Mouse (Mus musculus): ENCODE measurements around the gene Gm7168. TPM values are rescaled to one million over a fixed set of nuclear protein-coding genes. Genes with fewer than 3 reads are reported as not detected.

Gene Gm7168
- polyA plus RNA-seq, 1 experiment from 2014 or later, result not detected

Other genes with a start within 250 kb of the Gm7168 start
- 76.5 and 81.2 TPM in 2 replicates for gene Afdn, start 187.8 kb upstream of the Gm7168 start, polyA plus RNA-seq (2015; fragmentation: Nextera tagmentation; extraction: Ambion mirVana)
- 2.8 and 3.2 TPM in 2 replicates for gene Tcte2, start 186.5 kb upstream of the Gm7168 start, polyA plus RNA-seq (2015; fragmentation: Nextera tagmentation; extraction: Ambion mirVana)
- gene Gm7356, start 55.3 kb downstream of the Gm7168 start, polyA plus RNA-seq (2015; fragmentation: Nextera tagmentation; extraction: Ambion mirVana), result not detected in 2 replicates
- gene Gm7358, start 111.2 kb downstream of the Gm7168 start, polyA plus RNA-seq (2015; fragmentation: Nextera tagmentation; extraction: Ambion mirVana), result not detected in 2 replicates

All from kidney, embryonic 15.5 days (tissue).